Mouse (Mus musculus) liver, postnatal 0 days (tissue): ENCODE measurements around the gene Rsph6a. TPM values are rescaled to one million over a fixed set of nuclear protein-coding genes. Genes with fewer than 3 reads are reported as not detected.
A peak's percentile ranks its signal among the peaks of the same experiment; 100 is the strongest.

ENCODE experiments used
- ATAC-seq: fragments of 200-750 bp; cut with Nextera tagmentation; 2 replicates; pipeline ENCODE4 v1.8.0; 2017; ENCODE audit warnings: mild to moderate bottlenecking, moderate library complexity
- DNase-seq: peaks from one replicate; pipeline ENCODE4 v3.0.0-alpha.2; 2016
- H3K27ac ChIP-seq: fragments of 300-500 bp; sonication (generic); 2 replicates; pipeline ENCODE4 v1.5.1; 2014; ENCODE audit warnings: antibody characterized with exemption, moderate library complexity, mild to moderate bottlenecking, low read depth
- H3K27me3 ChIP-seq: fragments of 300-500 bp; sonication (generic); 2 replicates; pipeline ENCODE4 v1.6.1; 2014; ENCODE audit warnings: low read length, control low read depth, mixed read lengths; ENCODE audit not compliant: insufficient read depth
- H3K36me3 ChIP-seq: fragments of 300-500 bp; sonication (generic); replicated peaks from 2 replicates; pipeline ENCODE4 v1.6.1; 2014; ENCODE audit warnings: mild to moderate bottlenecking, control low read depth, low read length, moderate library complexity, mixed read lengths; ENCODE audit not compliant: insufficient read depth
- H3K4me1 ChIP-seq: fragments of 300-500 bp; sonication (generic); 2 replicates; pipeline ENCODE4 v1.6.1; 2014; ENCODE audit warnings: antibody characterized with exemption, mild to moderate bottlenecking, control low read depth; ENCODE audit not compliant: insufficient read depth
- H3K4me2 ChIP-seq: fragments of 300-500 bp; sonication (generic); 2 replicates; pipeline ENCODE4 v1.6.1; 2014; ENCODE audit warnings: low read depth, mild to moderate bottlenecking, low read length, moderate library complexity, mixed read lengths
- H3K4me3 ChIP-seq: fragments of 300-500 bp; sonication (generic); 2 replicates; pipeline ENCODE4 v1.5.1; 2014; ENCODE audit warnings: low read depth, low read length
- H3K9ac ChIP-seq: fragments of 300-500 bp; sonication (generic); replicated peaks from 2 replicates; pipeline ENCODE4 v1.6.1; 2014; ENCODE audit warnings: mild to moderate bottlenecking, moderate library complexity
- H3K9me3 ChIP-seq: fragments of 300-500 bp; sonication (generic); 2 replicates; pipeline ENCODE4 v1.6.1; 2016; ENCODE audit warnings: mild to moderate bottlenecking, control low read depth, low read length, mixed read lengths
- CTCF ChIP-seq: sonication (generic); IDR thresholded peaks from 2 replicates; pipeline ENCODE4 v1.5.1; 2016; ENCODE audit warnings: antibody characterized with exemption, low read depth
- EP300 ChIP-seq: IDR thresholded peaks from 2 replicates; pipeline ENCODE4 v1.6.1; 2016; ENCODE audit warnings: antibody characterized with exemption, low read depth, mild to moderate bottlenecking
- WGBS: fragments of 180-500 bp; shearing (Covaris S2); extraction: QIAGEN DNeasy Blood & Tissue Kit; methylation state at CpG from one replicate; pipeline ENCODE4 v1.1.7; 2014; ENCODE audit not compliant: insufficient replicate concordance; 5-methylcytosine and 5-hydroxymethylcytosine counted together
- polyA plus RNA-seq: library from polyadenylated mRNA; unstranded; fragments of >200 nt; fragmentation: Nextera tagmentation; extraction: Ambion mirVana; gene quantifications from 2 replicates; pipeline ENCODE4 v1.2.1, GENCODE M21; 2015

Rsph6a gene
- polyA plus RNA-seq, 1 experiment from 2014 or later, result not detected

- H3K4me1 ChIP-seq, result 0 out of 2 replicates have a peak, but pooled peaks cover 4% of the 10 kb centered on the region
- H3K27ac ChIP-seq, result no peak overlapping the region
- no peaks in the 10 kb centered on the region for H3K27me3 ChIP-seq
- no peaks in the 10 kb centered on the region for H3K36me3 ChIP-seq
- TF ChIP-seq CTCF (no peak), EP300 (no peak)
- ATAC-seq, result no peak
- no peak for DNase-seq
- H3K9ac ChIP-seq, result no peak overlapping the region
- 62% methylated on average over 2 of the region's 2 CpGs for WGBS
- H3K4me3 ChIP-seq, result no peak overlapping the region
- no peaks in the 10 kb centered on the region for H3K9me3 ChIP-seq
- H3K4me2 ChIP-seq, result no peak overlapping the region
These were observed 50.0 kb downstream of the Rsph6a start for GRCm38 (mm10) chr7:19104486-19104885.

- Histone ChIP-seq H3K27ac (no peak overlapping the region), H3K9me3 (no peaks in the 10 kb centered on the region), H3K4me2 (no peak overlapping the region), H3K4me3 (no peak overlapping the region), H3K27me3 (no peaks in the 10 kb centered on the region), H3K9ac (no peak overlapping the region), H3K36me3 (no peaks in the 10 kb centered on the region), H3K4me1 (peaks cover 9% of the 10 kb centered on the region)
- TF ChIP-seq CTCF (no peak), EP300 (no peak)
- WGBS, result 51% methylated on average over 3 of the region's 3 CpGs
- no peak for ATAC-seq
- no peak for DNase-seq
These were observed 52.9 kb downstream of the Rsph6a start for GRCm38 (mm10) chr7:19107436-19107835.

- ATAC-seq (no peak), DNase-seq (no peak)
- Histone ChIP-seq H3K9ac (no peak overlapping the region), H3K4me3 (no peak overlapping the region), H3K27me3 (no peaks in the 10 kb centered on the region), H3K27ac (no peak overlapping the region), H3K36me3 (no peaks in the 10 kb centered on the region), H3K4me2 (no peak overlapping the region), H3K4me1 (peaks cover 9% of the 10 kb centered on the region), H3K9me3 (no peaks in the 10 kb centered on the region)
- no peak for TF ChIP-seq CTCF
- TF ChIP-seq EP300, result no peak
- 78% methylated on average over 1 of the region's 1 CpGs for WGBS
These were observed 55.1 kb downstream of the Rsph6a start for GRCm38 (mm10) chr7:19109565-19109964.

- TF ChIP-seq CTCF (peak; percentile 37; the same call in 1 of the 2 replicates), EP300 (no peak)
These were observed 63.7 kb downstream of the Rsph6a start, which contains the start of gene Gm4969 for GRCm38 (mm10) chr7:19118028-19118771. Gm4969 (minus strand) TSS chr7:19118368.

GRCm38 (mm10) chr7:19119083-19119482, 64.6 kb downstream of the Rsph6a start:
- DNase-seq (no peak), ATAC-seq (no peak)
- Histone ChIP-seq H3K4me2 (peak overlapping the region; percentile 48), H3K4me1 (peaks cover 21% of the 10 kb centered on the region), H3K36me3 (no peaks in the 10 kb centered on the region), H3K27ac (no peak overlapping the region), H3K9ac (no peak overlapping the region), H3K27me3 (no peaks in the 10 kb centered on the region), H3K9me3 (no peaks in the 10 kb centered on the region), H3K4me3 (no peak overlapping the region)
- TF ChIP-seq CTCF (no peak), EP300 (no peak)
- 91% methylated on average over 8 of the region's 8 CpGs for WGBS

More at GRCm38 (mm10) chr7:19118028-19118771, 63.7 kb downstream of the Rsph6a start, which contains the start of gene Gm4969:
- Histone ChIP-seq H3K4me1 (peaks cover 21% of the 10 kb centered on the region), H3K27me3 (no peaks in the 10 kb centered on the region), H3K9ac (no peak within 1 kb of the TSS), H3K4me2 (peak within 1 kb of the TSS; percentile 48), H3K36me3 (no peaks in the 10 kb centered on the region), H3K4me3 (no peak within 1 kb of the TSS), H3K27ac (no peak within 1 kb of the TSS), H3K9me3 (no peaks in the 10 kb centered on the region)
- ATAC-seq (peak; percentile 16; the same call in 1 of the 2 replicates), DNase-seq (peak; percentile 72)
- 32% methylated on average over 63 of the region's 64 CpGs for WGBS

GRCm38 (mm10) chr7:19119631-19120429, 65.3 kb downstream of the Rsph6a start, which contains the start of gene Fbxo46:
Fbxo46 (plus strand) TSS chr7:19119859.
- TF ChIP-seq EP300 (no peak), CTCF (no peak)
- peak within 1 kb of the TSS; percentile 89 for H3K4me2 ChIP-seq
- peak within 1 kb of the TSS; percentile 75 for H3K9ac ChIP-seq
- H3K27ac ChIP-seq, result peak within 1 kb of the TSS; percentile 49
- 1% methylated on average over 34 of the region's 34 CpGs for WGBS
- no peaks in the 10 kb centered on the region for H3K9me3 ChIP-seq
- H3K27me3 ChIP-seq, result no peaks in the 10 kb centered on the region
- ATAC-seq (peak; percentile 98), DNase-seq (peak; percentile 91)
- H3K4me1 ChIP-seq, result peaks cover 21% of the 10 kb centered on the region
- H3K36me3 ChIP-seq, result no peaks in the 10 kb centered on the region
- peak within 1 kb of the TSS; percentile 75 for H3K4me3 ChIP-seq
